Mouse (Mus musculus): ENCODE measurements at regions not wholly inside any gene's neighbourhood (a gene's known extent, or its start where the extent isn't known, plus 50 kb on each side); places are given as distances from the start of the nearest gene placed in this dataset.

DNA sequence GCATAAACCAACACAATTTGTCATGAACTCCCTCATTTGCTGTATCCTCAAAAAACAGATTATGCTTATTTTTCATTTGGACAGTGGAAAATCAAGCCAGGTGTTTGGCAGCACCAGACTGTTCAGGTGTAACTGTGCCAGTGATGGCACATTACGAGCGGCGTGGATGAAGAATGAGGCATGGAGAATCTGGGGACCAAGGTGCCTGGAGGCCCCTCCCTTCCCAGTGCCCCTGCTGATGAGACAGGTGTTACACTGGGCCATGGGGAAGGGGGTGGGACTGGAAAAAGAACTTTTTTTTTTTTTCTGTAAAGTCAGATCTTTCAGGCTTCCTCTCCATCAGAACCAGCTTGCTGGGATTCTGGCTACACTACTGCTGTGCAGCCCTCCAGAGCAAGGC lies 451.5 kb upstream of the Pkn2 start:
- TF ChIP-seq CTCF (conservative IDR thresholded peaks at IDR 0.05; ENCODE audit: low read length), result no peak
- no peak for TF ChIP-seq POU5F1 (IDR thresholded peaks at IDR 0.05; ENCODE audit: borderline replicate concordance, low read length)
